Mouse (Mus musculus): ENCODE measurements at regions not wholly inside any gene's neighbourhood (a gene's known extent, or its start where the extent isn't known, plus 50 kb on each side); places are given as distances from the start of the nearest gene placed in this dataset.
"Not testable (repeated sequence)": the region's sequence is repeated elsewhere in the genome, so short reads cannot be mapped to it uniquely, and the experiment has no call there.

DNA sequence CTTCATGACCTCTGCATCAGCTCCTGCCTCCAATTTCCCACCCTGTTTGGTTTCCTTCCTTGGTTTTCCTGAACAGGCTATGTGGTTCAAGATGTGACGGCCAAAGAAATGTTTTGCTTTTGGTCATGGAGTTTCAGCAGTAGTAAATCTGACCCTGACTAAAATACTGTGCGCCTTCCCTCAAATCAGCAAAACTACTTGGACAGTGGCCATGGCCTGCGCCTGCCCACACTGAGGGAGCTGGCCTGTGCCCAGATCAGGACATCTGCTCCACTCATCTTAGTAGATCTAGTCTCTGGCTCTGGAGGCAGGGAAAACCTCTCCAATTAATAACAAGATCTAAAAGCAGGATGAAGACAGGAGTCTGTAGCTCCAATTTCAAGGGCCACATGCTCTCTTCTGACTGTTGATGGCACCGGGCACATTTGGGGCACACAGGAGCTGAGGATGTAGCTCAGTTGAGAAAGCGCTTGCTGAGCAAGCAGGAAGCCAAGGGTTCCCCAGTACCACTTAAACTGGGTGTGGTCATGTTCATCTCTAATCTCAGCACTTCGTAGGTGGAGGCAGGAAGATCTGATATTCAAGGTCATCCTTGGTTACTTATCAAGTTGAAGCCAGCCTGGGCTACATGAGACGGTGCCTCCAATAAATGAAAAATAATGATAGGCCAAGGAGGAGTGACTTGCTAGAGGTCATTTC lies 96.6 kb upstream of the Mrps10 start:
- DNase-seq, result peak; percentile 68 to 86

DNA sequence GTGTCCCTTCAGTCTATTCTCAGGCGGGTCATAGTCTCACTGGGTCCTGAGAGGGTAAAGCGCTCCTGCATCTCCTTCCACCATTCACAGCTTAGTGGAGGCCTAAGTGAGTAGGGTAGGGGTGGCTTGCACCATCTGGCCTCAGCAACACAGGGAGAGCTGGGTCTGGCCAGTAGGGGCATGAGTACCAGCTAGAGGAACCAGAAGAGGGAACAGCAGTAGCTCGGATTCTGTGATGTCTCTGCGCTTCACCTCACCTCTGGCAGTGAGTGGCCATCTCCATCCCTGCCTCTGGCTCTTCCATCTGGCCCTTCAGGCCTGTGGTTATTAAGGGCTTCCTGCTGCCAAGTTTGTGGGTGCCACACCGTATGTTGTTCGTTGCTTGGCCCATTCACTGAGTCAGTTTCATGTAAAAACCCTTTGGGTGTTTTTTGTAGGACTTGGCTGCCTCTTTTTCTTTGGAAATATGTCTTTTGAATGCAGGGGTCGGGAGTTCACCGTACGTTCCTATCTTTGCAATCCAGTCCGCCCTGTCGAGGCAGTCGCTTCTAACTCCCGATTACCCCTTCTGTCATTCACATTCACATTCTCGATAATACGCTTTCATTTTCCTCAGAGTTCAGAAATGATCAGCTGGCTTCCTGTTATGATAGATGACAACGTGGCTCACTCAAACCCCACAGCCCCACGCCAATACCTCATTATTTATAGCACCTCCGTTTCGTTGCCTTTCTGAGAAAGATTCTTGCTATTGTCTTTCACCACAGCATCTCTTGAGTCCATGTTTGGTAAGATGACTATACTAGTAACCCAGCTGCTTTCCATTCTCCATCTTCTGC lies 99.4 kb upstream of the Mrps10 start:
- no peak for DNase-seq

DNA sequence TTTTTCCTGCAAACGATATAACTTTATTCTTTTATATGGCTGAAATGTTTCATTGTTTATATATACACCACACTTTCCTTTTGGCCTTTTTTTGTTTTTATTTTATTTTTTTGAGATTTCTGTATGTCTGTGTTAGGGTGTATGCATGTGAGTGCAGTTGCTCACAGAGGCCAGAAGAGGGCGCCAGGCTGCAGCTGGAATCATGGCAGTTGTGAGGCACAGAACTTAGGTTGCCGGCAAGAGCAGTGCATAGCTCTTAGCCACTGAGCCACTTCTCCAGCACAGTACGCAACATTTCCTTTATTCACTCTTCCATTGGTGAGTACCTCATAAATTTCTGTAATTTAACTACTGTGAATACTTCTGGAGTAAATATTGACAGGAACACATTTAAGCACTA lies 100.8 kb upstream of the Mrps10 start:
- DNase-seq, result no peak

DNA sequence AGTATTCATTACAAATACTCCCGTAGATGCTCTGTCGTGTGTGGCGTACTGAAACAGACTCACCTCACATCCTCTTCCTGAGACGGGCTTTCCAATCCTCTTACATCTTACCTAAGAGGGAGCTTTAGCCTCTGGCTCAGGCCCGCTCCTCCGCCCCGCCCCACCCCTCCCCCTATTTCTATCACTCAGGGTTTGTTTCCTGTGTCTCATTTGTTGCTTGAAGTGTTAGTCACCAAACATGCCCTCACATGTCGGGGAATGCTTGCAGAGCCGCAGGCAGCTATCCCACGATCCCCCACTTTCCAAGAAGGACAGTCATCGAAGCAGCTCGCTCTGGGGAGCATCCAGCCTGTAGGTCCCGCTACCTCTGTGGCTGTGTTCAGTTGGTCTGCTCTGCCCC lies 101.6 kb upstream of the Mrps10 start:
- DNase-seq, result peak in 1 of 2 experiments; percentile 51

DNA sequence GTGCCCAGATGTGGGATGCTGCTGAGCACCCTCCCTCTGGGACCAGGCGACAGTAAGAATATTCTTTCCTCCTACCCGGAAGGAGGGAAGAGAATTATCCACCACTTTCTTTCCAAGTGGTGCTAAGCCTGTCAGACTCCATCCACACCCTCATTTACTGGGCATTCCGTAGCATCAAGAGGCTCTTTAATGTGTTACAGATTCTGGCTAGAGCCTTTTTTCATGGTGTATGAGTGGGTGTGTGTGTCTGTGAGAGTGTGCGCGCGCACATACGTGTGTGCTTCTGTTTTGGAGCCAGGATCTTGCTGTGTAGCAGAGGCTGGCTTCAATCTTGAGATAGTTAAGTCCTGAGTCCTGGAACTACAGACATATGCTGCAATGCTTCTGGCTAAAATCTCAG lies 102.4 kb upstream of the Mrps10 start:
- DNase-seq, result no peak

DNA sequence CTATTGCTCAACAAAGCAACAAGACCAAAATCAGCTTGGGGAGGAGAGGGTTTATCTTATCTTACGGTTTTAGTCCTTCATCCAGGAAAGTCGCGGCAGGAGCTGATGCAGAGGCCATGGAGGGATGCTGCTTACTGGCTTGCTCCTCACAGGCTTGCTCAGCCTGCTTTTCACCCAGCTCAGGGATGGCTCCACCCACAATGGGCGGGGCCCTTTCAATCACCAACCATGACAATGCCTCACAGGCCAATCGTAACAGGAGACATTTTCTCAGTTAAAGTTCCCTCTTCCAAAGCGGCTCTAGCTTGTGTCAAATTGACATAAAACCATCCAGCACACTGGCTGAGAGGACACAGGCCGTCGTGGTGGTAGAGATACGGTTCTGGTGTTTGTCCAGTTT lies 105.7 kb upstream of the Mrps10 start:
- no peak for DNase-seq

DNA sequence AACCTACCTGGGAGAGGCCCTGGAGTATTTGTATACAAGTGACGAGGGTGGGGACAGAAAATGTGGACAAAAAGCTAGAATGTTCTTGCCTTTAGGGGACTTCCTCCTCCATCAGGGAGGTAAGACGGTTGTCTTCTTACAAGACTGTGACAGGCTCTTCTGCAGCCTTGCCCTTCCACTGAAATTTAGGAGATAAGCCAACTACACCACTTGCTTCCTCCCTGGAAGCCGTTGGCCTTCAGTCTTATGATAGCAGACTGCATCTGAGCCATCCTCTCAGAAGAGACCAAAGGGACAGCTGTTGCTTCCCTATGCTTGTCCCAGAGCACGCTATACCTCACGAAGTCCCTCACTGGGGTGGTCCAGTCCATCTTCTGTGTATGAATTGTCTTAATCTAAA lies 106.5 kb upstream of the Mrps10 start:
- no peak for DNase-seq

DNA sequence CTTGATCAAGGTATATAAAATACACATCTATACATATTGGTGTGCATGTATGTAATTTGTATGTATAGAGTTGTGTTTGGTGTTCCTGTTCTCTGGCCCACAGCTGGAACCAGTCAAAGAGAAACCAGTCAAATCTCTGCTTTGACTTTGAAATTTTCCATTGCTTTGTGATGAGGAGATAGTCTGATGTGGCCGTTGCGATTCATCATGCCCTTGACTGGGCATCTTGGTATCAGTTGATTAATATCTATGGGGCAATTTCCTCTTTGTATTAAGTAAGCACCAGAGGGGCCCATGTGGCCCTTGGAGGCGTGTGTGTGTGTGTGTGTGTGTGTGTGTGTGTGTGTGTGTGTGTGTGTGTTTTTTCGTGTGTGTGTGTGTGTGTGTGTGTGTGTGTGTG lies 107.7 kb upstream of the Mrps10 start:
- DNase-seq, result no peak

- no peak for DNase-seq
Observed at GRCm38 (mm10) chr17:47258296-47258695, 110.4 kb upstream of the Mrps10 start.

- DNase-seq, result peak; percentile 19 to 51
Observed at GRCm38 (mm10) chr17:47255209-47255608, 113.5 kb upstream of the Mrps10 start.

DNA sequence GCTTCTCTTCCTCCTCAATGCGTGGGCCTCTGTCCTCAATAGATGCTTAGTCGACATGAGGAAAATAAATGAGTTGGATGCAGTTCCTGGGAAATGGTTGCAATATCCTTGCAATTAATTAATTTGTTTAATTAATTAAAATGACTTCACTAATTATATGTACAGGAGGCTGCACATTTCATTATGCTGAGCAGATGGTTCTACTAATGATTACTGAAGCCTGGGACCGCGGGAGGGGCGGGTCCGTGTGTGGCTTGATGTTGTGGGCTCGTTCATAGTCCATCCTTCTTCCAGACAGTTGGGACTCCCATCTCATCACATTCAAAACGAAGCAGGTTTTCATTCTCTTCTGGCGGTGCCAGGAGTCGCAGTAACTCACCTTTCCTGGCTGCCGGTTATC lies 114.7 kb upstream of the Mrps10 start:
- DNase-seq, result no peak

- no peak for DNase-seq
Observed at GRCm38 (mm10) chr17:47250001-47250400, 118.7 kb upstream of the Mrps10 start.

- DNase-seq, result no peak
Observed at GRCm38 (mm10) chr17:47249176-47249575, 119.5 kb upstream of the Mrps10 start.

- no peak for DNase-seq
Observed at GRCm38 (mm10) chr17:47248053-47248452, 120.6 kb upstream of the Mrps10 start.

- no peak for DNase-seq
Observed at GRCm38 (mm10) chr17:47247516-47247915, 121.2 kb upstream of the Mrps10 start.

- no peak for DNase-seq
Observed at GRCm38 (mm10) chr17:47246605-47247004, 122.1 kb upstream of the Mrps10 start.

GRCm38 (mm10) chr17:47245635-47246034 lies 123.1 kb upstream of the Mrps10 start:
- DNase-seq, result no peak

DNA sequence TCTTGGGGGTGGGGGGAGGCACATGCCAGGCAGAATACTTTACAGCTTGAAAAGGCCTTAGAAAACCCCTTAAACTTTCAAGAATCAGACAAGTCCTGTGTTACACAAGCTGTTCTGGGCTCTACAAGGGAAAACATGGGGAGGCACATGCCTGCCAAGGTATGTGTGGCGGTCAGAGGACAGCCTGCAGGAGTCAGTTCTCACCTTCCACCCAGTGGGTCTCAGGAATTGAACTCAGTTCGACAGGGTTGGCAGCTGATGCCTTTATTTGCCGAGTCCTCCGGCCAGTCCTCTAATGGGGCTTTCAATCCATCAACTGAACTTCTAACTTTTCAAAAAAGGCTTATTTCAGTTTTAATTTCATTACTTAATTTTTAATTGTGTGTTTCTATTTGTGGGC lies 129.6 kb upstream of the Mrps10 start:
- DNase-seq, result no peak

DNA sequence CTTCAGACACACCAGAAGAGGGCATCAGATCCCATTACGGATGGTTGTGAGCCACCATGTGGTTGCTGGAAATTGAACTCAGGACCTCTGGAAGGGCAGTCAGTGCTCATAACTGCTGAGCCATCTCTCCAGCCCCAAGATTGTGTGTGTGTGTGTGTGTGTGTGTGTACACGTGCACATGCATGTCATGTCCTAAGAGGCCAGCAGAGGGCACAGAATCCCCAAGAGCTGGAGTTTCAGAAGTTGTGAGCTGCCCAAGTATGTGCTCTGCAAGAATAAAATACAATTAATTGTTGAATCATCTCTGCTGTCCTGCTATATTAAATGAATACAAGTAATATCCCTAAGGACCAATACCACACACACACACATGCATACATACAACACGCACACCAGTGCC lies 130.8 kb upstream of the Mrps10 start:
- DNase-seq, result not testable (repeated sequence)

GRCm38 (mm10) chr17:47234343-47234742 lies 134.3 kb upstream of the Mrps10 start:
- DNase-seq, result no peak

GRCm38 (mm10) chr17:47233003-47233678 lies 135.5 kb upstream of the Mrps10 start:
- no peak for DNase-seq

DNA sequence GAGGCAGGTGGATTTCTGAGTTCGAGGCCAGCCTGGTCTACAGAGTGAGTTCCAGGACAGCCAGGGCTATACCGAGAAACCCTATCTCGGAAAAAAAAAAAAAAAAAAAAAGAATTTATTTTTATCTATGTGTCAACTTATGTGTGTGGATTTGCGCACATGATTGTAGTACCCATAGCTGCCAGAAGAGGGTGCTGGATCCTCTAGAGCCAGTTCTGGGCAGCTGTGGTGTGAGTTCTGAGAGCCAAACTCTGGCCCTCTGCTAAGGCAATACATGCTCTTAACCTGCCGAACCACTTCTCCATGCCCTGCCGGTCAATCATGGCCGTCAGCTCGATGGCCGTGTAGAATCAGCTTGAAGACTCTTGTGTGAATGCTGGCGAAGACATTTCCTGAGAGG lies 138.0 kb upstream of the Mrps10 start:
- DNase-seq, result peak in 1 of 2 experiments; percentile 42

- no peak for DNase-seq
Observed at GRCm38 (mm10) chr17:47226391-47226790, 142.3 kb upstream of the Mrps10 start.

All from lung, postnatal 4 days (tissue).